Mouse (Mus musculus): ENCODE data around the gene Thoc7.

Gene Thoc7

GRCm38 (mm10) chr14:13933290-13934051 is 28.2 kb downstream of the Thoc7 start:
- no peak for DNase-seq (ENCODE audit: low read depth, low spot score)

GRCm38 (mm10) chr14:13917630-13918029 is 44.0 kb downstream of the Thoc7 start:
- DNase-seq (ENCODE audit: low read depth, low spot score): peak; percentile 75

DNA sequence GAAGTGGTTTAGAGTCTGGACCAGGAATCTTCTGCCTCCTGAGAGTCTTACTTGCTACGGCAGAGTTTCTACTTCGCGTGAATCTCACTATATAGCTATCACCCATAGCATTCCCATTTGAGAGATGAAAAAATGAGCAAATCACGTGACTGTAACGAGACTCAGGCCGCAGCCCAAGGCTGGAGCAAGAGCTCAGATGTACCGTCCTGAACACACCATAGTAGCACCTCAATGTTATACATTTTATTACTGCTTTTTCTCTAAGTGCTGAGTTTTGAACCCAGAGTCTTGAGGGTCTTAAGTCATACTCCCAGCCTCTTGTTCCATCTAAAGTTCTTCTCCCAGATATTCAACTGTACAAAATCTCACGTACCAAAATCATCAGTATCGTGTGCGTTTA is 44.4 kb downstream of the Thoc7 start:
- no peak for DNase-seq (ENCODE audit: low read depth, low spot score)

- no peak for DNase-seq (ENCODE audit: low read depth, low spot score)
These were observed 46.4 kb downstream of the Thoc7 start for GRCm38 (mm10) chr14:13915207-13915606.

GRCm38 (mm10) chr14:13914387-13915082 is 47.1 kb downstream of the Thoc7 start, which contains the start of gene Gm281:
Gm281 (minus strand) TSS chr14:13914478.
- no peak for DNase-seq (ENCODE audit: low read depth, low spot score)

GRCm38 (mm10) chr14:13910148-13910547 is 51.5 kb downstream of the Thoc7 start:
- no peak for DNase-seq (ENCODE audit: low read depth, low spot score)

- no peak for DNase-seq (ENCODE audit: low read depth, low spot score)
These were observed 54.5 kb downstream of the Thoc7 start for GRCm38 (mm10) chr14:13907145-13907544.

GRCm38 (mm10) chr14:13906461-13906860 is 55.2 kb downstream of the Thoc7 start:
- DNase-seq (ENCODE audit: low read depth, low spot score): no peak

DNA sequence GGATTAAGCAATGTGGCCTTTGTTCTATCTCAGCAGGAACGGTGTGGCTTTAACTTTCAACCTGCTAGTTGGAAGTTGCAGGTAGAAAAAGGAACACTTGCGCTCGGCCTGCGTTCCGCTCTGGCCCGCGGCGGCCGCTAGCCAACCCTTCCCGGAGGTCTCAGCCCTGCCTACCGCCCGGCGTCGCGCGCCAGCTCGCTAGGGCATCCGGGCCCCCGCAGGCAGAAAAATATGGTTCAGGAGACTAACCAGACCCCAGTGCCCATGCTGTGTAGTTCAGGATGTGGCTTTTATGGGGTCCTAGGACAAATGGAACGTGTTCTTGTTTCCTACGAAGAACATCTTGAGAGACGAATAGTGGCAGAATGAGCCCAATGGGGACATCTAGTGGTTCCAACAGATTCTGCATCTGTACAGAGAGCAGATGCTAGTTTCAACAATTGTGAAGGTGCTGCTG is 60.0 kb downstream of the Thoc7 start:
- peak; percentile 54 for DNase-seq (ENCODE audit: low read depth, low spot score)
